Mouse (Mus musculus) intestine, embryonic 14.5 days (tissue): ENCODE measurements around the gene Ankrd55. TPM values are rescaled to one million over a fixed set of nuclear protein-coding genes. Genes with fewer than 3 reads are reported as not detected.
A peak's percentile ranks its signal among the peaks of the same experiment; 100 is the strongest.

Source experiments
- ATAC-seq: fragments of 200-750 bp; cut with Nextera tagmentation; replicated peaks from 2 replicates; pipeline ENCODE4 v1.8.0; 2017; ENCODE audit warnings: low read depth, moderate number of reproducible peaks, moderate TSS enrichment, moderate library complexity; ENCODE audit not compliant: low FRiP score, low TSS enrichment
- DNase-seq: peaks from one replicate; pipeline ENCODE4 v3.0.0-alpha.2; 2018; ENCODE audit warnings: low spot score
- H3K27ac ChIP-seq: fragments of 300-500 bp; sonication (generic); 2 replicates; pipeline ENCODE4 v1.5.1; 2014; ENCODE audit warnings: low read depth, mild to moderate bottlenecking, control low read depth
- H3K27me3 ChIP-seq: fragments of 300-500 bp; sonication (generic); replicated peaks from 2 replicates; pipeline ENCODE4 v1.6.1; 2014; ENCODE audit warnings: low read length, control low read depth; ENCODE audit not compliant: control insufficient read depth, insufficient read depth
- H3K36me3 ChIP-seq: fragments of 300-500 bp; sonication (generic); 2 replicates; pipeline ENCODE4 v1.6.1; 2014; ENCODE audit warnings: low read length, control low read depth; ENCODE audit not compliant: control insufficient read depth, insufficient read depth
- H3K4me1 ChIP-seq: fragments of 300-500 bp; sonication (generic); replicated peaks from 2 replicates; pipeline ENCODE4 v1.6.1; 2014; ENCODE audit warnings: low read length, control low read depth, mixed read lengths; ENCODE audit not compliant: control insufficient read depth, insufficient read depth
- H3K4me2 ChIP-seq: fragments of 300-500 bp; sonication (generic); 2 replicates; pipeline ENCODE4 v1.6.1; 2014; ENCODE audit warnings: low read length
- H3K4me3 ChIP-seq: fragments of 300-500 bp; sonication (generic); 2 replicates; pipeline ENCODE4 v1.5.1; 2014; ENCODE audit warnings: low read depth, low read length, control low read depth, mixed read lengths
- H3K9ac ChIP-seq: fragments of 300-500 bp; sonication (generic); 2 replicates; pipeline ENCODE4 v1.6.1; 2014; ENCODE audit warnings: mild to moderate bottlenecking, low read length
- H3K9me3 ChIP-seq: fragments of 300-500 bp; sonication (generic); 2 replicates; pipeline ENCODE4 v1.6.1; 2016; ENCODE audit warnings: low read length, control low read depth; ENCODE audit not compliant: control insufficient read depth
- WGBS: fragments of 180-500 bp; shearing (Covaris S2); extraction: QIAGEN DNeasy Blood & Tissue Kit; methylation state at CpG from one replicate; pipeline ENCODE4 v1.1.7; 2014; 5-methylcytosine and 5-hydroxymethylcytosine counted together
- polyA plus RNA-seq: library from polyadenylated mRNA; unstranded; fragments of >200 nt; fragmentation: Nextera tagmentation; extraction: Ambion mirVana; gene quantifications from 2 replicates; pipeline ENCODE4 v1.2.1, GENCODE M21; 2014

Gene Ankrd55
- polyA plus RNA-seq, 1 experiment from 2014 or later, result 0.39 TPM

GRCm38 (mm10) chr13:112409851-112410250 lies 121.6 kb downstream of the Ankrd55 start:
- WGBS, result 93% methylated on average over 1 of the region's 1 CpGs
- no peak overlapping the region for H3K4me3 ChIP-seq

GRCm38 (mm10) chr13:112410461-112410860 lies 122.2 kb downstream of the Ankrd55 start:
- Histone ChIP-seq H3K36me3 (no peaks in the 10 kb centered on the region), H3K9me3 (no peaks in the 10 kb centered on the region), H3K4me1 (no peaks in the 10 kb centered on the region), H3K4me2 (no peak overlapping the region), H3K4me3 (no peak overlapping the region), H3K27me3 (no peaks in the 10 kb centered on the region), H3K9ac (no peak overlapping the region), H3K27ac (no peak overlapping the region)
- DNase-seq (no peak), ATAC-seq (no peak)
- WGBS, result 82% methylated on average over 4 of the region's 4 CpGs

More at GRCm38 (mm10) chr13:112409851-112410250, 121.6 kb downstream of the Ankrd55 start:
- ATAC-seq, result no peak
- H3K4me2 ChIP-seq, result no peak overlapping the region
- DNase-seq, result no peak
- no peak overlapping the region for H3K9ac ChIP-seq
- no peaks in the 10 kb centered on the region for H3K36me3 ChIP-seq
- H3K27ac ChIP-seq, result no peak overlapping the region
- no peaks in the 10 kb centered on the region for H3K9me3 ChIP-seq
- no peaks in the 10 kb centered on the region for H3K4me1 ChIP-seq
- H3K27me3 ChIP-seq, result no peaks in the 10 kb centered on the region

- 40% methylated on average over 5 of the region's 5 CpGs for WGBS
Measured at GRCm38 (mm10) chr13:112411216-112411822, 123.1 kb downstream of the Ankrd55 start.

GRCm38 (mm10) chr13:112412251-112412650 lies 124.0 kb downstream of the Ankrd55 start:
- Histone ChIP-seq H3K36me3 (no peaks in the 10 kb centered on the region), H3K27ac (no peak overlapping the region), H3K9me3 (no peaks in the 10 kb centered on the region), H3K9ac (no peak overlapping the region), H3K27me3 (no peaks in the 10 kb centered on the region), H3K4me1 (peaks cover 9% of the 10 kb centered on the region), H3K4me3 (no peak overlapping the region), H3K4me2 (no peak overlapping the region)
- WGBS, result 68% methylated on average over 2 of the region's 3 CpGs
- DNase-seq, result no peak
- ATAC-seq, result no peak

More at GRCm38 (mm10) chr13:112411216-112411822, 123.1 kb downstream of the Ankrd55 start:
- DNase-seq (no peak), ATAC-seq (no peak)
- Histone ChIP-seq H3K27ac (no peak overlapping the region), H3K4me1 (peaks cover under 1% of the 10 kb centered on the region), H3K9me3 (no peaks in the 10 kb centered on the region), H3K36me3 (no peaks in the 10 kb centered on the region), H3K4me3 (no peak overlapping the region), H3K9ac (no peak overlapping the region), H3K4me2 (no peak overlapping the region), H3K27me3 (no peaks in the 10 kb centered on the region)

- ATAC-seq (no peak), DNase-seq (no peak)
- no peaks in the 10 kb centered on the region for H3K36me3 ChIP-seq
- H3K4me1 ChIP-seq, result peaks cover 9% of the 10 kb centered on the region
- no peak overlapping the region for H3K27ac ChIP-seq
- no peak overlapping the region for H3K9ac ChIP-seq
- no peaks in the 10 kb centered on the region for H3K9me3 ChIP-seq
- no peak overlapping the region for H3K4me2 ChIP-seq
- no peaks in the 10 kb centered on the region for H3K27me3 ChIP-seq
- 81% methylated on average over 5 of the region's 5 CpGs for WGBS
- H3K4me3 ChIP-seq, result no peak overlapping the region
Measured at GRCm38 (mm10) chr13:112412824-112413223, 124.6 kb downstream of the Ankrd55 start.

- no peak overlapping the region for H3K4me3 ChIP-seq
- H3K27me3 ChIP-seq, result no peaks in the 10 kb centered on the region
- DNase-seq (no peak), ATAC-seq (no peak)
- H3K9me3 ChIP-seq, result no peaks in the 10 kb centered on the region
- H3K36me3 ChIP-seq, result no peaks in the 10 kb centered on the region
- 89% methylated on average over 8 of the region's 8 CpGs for WGBS
- no peak overlapping the region for H3K4me2 ChIP-seq
- H3K27ac ChIP-seq, result no peak overlapping the region
- H3K9ac ChIP-seq, result no peak overlapping the region
- peaks cover 9% of the 10 kb centered on the region for H3K4me1 ChIP-seq
Measured at GRCm38 (mm10) chr13:112413611-112414010, 125.4 kb downstream of the Ankrd55 start.

GRCm38 (mm10) chr13:112415896-112416295 lies 127.6 kb downstream of the Ankrd55 start:
- DNase-seq, result no peak
- H3K4me1 ChIP-seq, result peaks cover 9% of the 10 kb centered on the region
- H3K27me3 ChIP-seq, result no peaks in the 10 kb centered on the region
- peak overlapping the region; percentile 67; the same call in 1 of the 2 replicates for H3K27ac ChIP-seq
- H3K36me3 ChIP-seq, result no peaks in the 10 kb centered on the region
- ATAC-seq, result no peak
- no peak overlapping the region for H3K4me2 ChIP-seq
- WGBS, result 81% methylated on average over 6 of the region's 6 CpGs
- H3K9ac ChIP-seq, result no peak overlapping the region
- H3K9me3 ChIP-seq, result no peaks in the 10 kb centered on the region
- H3K4me3 ChIP-seq, result no peak overlapping the region

- Histone ChIP-seq H3K4me2 (peak overlapping the region; percentile 31), H3K9ac (no peak overlapping the region), H3K4me3 (no peak overlapping the region), H3K4me1 (peaks cover 9% of the 10 kb centered on the region), H3K9me3 (no peaks in the 10 kb centered on the region), H3K27me3 (no peaks in the 10 kb centered on the region), H3K36me3 (no peaks in the 10 kb centered on the region), H3K27ac (peak overlapping the region; percentile 67)
- ATAC-seq, result no peak
- no peak for DNase-seq
- WGBS, result 10% methylated on average over 8 of the region's 8 CpGs
Measured at GRCm38 (mm10) chr13:112416410-112417162, 128.3 kb downstream of the Ankrd55 start.

- Histone ChIP-seq H3K4me2 (no peak overlapping the region), H3K27me3 (no peaks in the 10 kb centered on the region), H3K36me3 (no peaks in the 10 kb centered on the region), H3K27ac (peak overlapping the region; percentile 67), H3K9ac (no peak overlapping the region), H3K4me1 (peaks cover 9% of the 10 kb centered on the region), H3K9me3 (no peaks in the 10 kb centered on the region), H3K4me3 (no peak overlapping the region)
- ATAC-seq (no peak), DNase-seq (no peak)
- WGBS, result 20% methylated on average over 4 of the region's 4 CpGs
Measured at GRCm38 (mm10) chr13:112417163-112417523, 128.9 kb downstream of the Ankrd55 start.
